Mouse (Mus musculus) common myeloid progenitor, adult 5-6 weeks (primary cell): Measurements from ENCODE around the gene Scn8a. TPM values are rescaled to one million over a fixed set of nuclear protein-coding genes. Genes with fewer than 3 reads are reported as not detected.
A peak's percentile ranks its signal among the peaks of the same experiment; 100 is the strongest.

ENCODE experiments used
- ATAC-seq: replicated peaks from 2 replicates; pipeline ENCODE4 v1.8.0; 2016; ENCODE audit warnings: low read depth, mild to moderate bottlenecking, moderate TSS enrichment, inconsistent platforms; ENCODE audit not compliant: poor library complexity, severe bottlenecking
- total RNA-seq: library from RNA; stranded (forward); fragments of 200-1000, 187-1606 nt; gene quantifications from 2 replicates; pipeline ENCODE4 v1.2.3, GENCODE M21; 2017

Gene Scn8a
- total RNA-seq, 1 experiment from 2014 or later: not detected

GRCm38 (mm10) chr15:100949169-100949568 lies 79.5 kb downstream of the Scn8a start:
- no peak for ATAC-seq

GRCm38 (mm10) chr15:100951491-100951890 lies 81.8 kb downstream of the Scn8a start:
- ATAC-seq: no peak

- ATAC-seq: no peak
Measured at GRCm38 (mm10) chr15:100952292-100952691, 82.6 kb downstream of the Scn8a start.

GRCm38 (mm10) chr15:100952854-100953253 lies 83.2 kb downstream of the Scn8a start:
- ATAC-seq: no peak

GRCm38 (mm10) chr15:100953955-100954354 lies 84.3 kb downstream of the Scn8a start:
- no peak for ATAC-seq

GRCm38 (mm10) chr15:100954751-100955150 lies 85.1 kb downstream of the Scn8a start:
- no peak for ATAC-seq

- no peak for ATAC-seq
Measured at GRCm38 (mm10) chr15:100960958-100961357, 91.3 kb downstream of the Scn8a start.

GRCm38 (mm10) chr15:100961561-100961960 lies 91.9 kb downstream of the Scn8a start:
- no peak for ATAC-seq

GRCm38 (mm10) chr15:100971443-100971842 lies 101.8 kb downstream of the Scn8a start:
- ATAC-seq: no peak

- ATAC-seq: no peak
Measured at GRCm38 (mm10) chr15:100972795-100973194, 103.1 kb downstream of the Scn8a start.

GRCm38 (mm10) chr15:100974679-100975078 lies 105.0 kb downstream of the Scn8a start:
- 0 out of 2 replicates have a peak, but pooled peaks have one; percentile 15 for ATAC-seq

- peak; percentile 87 for ATAC-seq
Measured at GRCm38 (mm10) chr15:100983427-100984153, 113.9 kb downstream of the Scn8a start.

GRCm38 (mm10) chr15:100984154-100984893 lies 114.7 kb downstream of the Scn8a start:
- ATAC-seq: no peak

GRCm38 (mm10) chr15:100986479-100986878 lies 116.8 kb downstream of the Scn8a start:
- ATAC-seq: no peak

- ATAC-seq: no peak
Measured at GRCm38 (mm10) chr15:100987031-100987430, 117.4 kb downstream of the Scn8a start.

- no peak for ATAC-seq
Measured at GRCm38 (mm10) chr15:100990283-100990682, 120.6 kb downstream of the Scn8a start.

GRCm38 (mm10) chr15:100997090-100997489 lies 127.4 kb downstream of the Scn8a start:
- peak; percentile 98 for ATAC-seq

- ATAC-seq: no peak
Measured at GRCm38 (mm10) chr15:101001685-101002084, 132.0 kb downstream of the Scn8a start.

- ATAC-seq: no peak
Measured at GRCm38 (mm10) chr15:101002466-101002865, 132.8 kb downstream of the Scn8a start.

- ATAC-seq: no peak
Measured at GRCm38 (mm10) chr15:101004538-101004937, 134.9 kb downstream of the Scn8a start.

GRCm38 (mm10) chr15:101005717-101006116 lies 136.1 kb downstream of the Scn8a start:
- no peak for ATAC-seq
